Mouse (Mus musculus): ENCODE data around the gene Dpysl4.

Gene Dpysl4

DNA sequence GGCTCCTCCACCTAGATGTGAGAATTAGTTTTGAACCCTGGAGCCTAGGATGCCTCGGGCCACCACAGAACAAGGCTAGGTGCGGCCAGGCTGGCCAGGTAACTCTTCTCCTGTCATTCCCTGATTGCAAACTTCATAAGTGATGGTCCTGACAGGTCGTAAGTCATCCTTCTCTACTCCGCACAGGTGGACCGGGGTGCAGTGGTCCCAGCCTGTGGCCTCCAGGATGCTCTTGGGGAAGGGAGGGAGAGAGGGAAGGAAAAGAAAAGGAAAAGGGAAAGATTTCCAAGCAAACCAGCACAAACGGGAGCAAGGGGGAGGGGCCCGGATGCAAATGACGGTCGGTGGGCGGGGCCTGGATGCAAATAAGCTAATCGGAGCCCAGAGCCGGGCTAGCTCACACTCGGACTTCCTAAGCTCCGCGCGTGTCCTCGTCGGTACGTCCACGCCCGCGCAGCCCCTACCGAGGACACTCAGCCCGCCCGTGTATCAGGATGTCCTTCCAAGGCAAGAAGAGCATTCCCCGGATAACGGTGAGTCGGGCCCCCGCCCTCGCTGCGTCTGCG is at the start of gene Dpysl4:
Gene Dpysl4 (plus strand): TSS at position 373 of the 566 bp plus-strand sequence.
- peak within 1 kb of the TSS; percentile 88 for H3K4me3 ChIP-seq (replicated peaks; ENCODE audit: low read length)
- TF ChIP-seq CTCF (conservative IDR thresholded peaks at IDR 0.05; ENCODE audit: low read length), result no peak
- TF ChIP-seq POU5F1 (IDR thresholded peaks at IDR 0.05; ENCODE audit: borderline replicate concordance, low read length), result no peak
- TF ChIP-seq NANOG (IDR thresholded peaks at IDR 0.05; ENCODE audit: borderline replicate concordance, low read length), result no peak
- peaks cover 62% of the 10 kb centered on the region for H3K27me3 ChIP-seq (ENCODE audit: insufficient read depth, low read length)
- H3K4me1 ChIP-seq (replicated peaks; ENCODE audit: low read depth, low read length), result peaks cover 46% of the 10 kb centered on the region
- no peaks in the 10 kb centered on the region for H3K9me3 ChIP-seq (ENCODE audit: low read length)
- H3K36me3 ChIP-seq (ENCODE audit: insufficient read depth, low read length), result no peaks in the 10 kb centered on the region

DNA sequence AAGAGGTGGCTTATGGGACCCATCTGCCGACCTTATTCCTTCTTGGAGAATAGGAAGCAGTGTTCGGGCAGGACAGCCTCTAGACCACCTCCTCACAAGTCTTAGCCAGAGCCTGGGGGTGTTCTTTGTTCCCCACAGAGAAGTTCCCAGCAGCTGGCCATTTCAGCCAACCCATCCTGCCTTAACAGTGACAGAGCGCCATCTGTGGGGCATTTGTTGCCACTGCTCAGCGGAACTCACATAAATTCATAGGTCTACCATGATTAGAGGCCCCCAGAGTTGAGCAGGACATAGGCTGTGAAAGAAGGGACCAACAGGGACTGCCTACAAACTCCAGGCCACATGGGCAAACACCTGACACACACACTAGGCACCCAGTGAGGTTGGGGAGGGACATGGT is 22.4 kb upstream of the Dpysl4 start:
- no peaks in the 10 kb centered on the region for H3K9me3 ChIP-seq (ENCODE audit: low read length)
- H3K36me3 ChIP-seq (ENCODE audit: insufficient read depth, low read length), result no peaks in the 10 kb centered on the region
- peak; percentile 90 for TF ChIP-seq CTCF (conservative IDR thresholded peaks at IDR 0.05; ENCODE audit: low read length)
- no peak for TF ChIP-seq NANOG (IDR thresholded peaks at IDR 0.05; ENCODE audit: borderline replicate concordance, low read length)
- peaks cover 7% of the 10 kb centered on the region for H3K27me3 ChIP-seq (ENCODE audit: insufficient read depth, low read length)
- no peak overlapping the region for H3K4me3 ChIP-seq (replicated peaks; ENCODE audit: low read length)
- H3K4me1 ChIP-seq (replicated peaks; ENCODE audit: low read depth, low read length), result no peaks in the 10 kb centered on the region

DNA sequence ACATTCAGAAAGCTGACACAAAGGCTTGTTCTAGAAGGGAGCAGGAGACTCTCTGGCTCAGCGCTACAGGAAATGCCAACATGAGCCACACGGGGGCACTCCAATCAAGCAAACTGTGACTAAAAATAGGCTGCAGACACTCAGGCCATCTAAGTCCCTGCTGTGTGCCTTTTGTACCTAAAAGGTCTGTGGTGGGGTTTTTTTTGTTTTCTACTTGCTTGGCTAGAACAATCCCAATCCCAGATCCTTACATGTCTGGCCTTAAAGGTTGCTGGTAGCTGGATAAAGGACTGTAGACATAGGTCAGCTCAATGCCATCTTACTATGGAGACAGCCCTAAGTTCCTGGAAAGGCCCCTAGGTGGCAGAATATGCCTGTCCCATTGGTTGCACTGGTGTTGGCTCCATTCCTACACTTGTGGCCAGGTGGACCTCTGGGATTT is 17.6 kb upstream of the Dpysl4 start:
- Histone ChIP-seq H3K36me3 (ENCODE audit: insufficient read depth, low read length) (no peaks in the 10 kb centered on the region), H3K4me1 (replicated peaks; ENCODE audit: low read depth, low read length) (no peaks in the 10 kb centered on the region), H3K27me3 (ENCODE audit: insufficient read depth, low read length) (peaks cover 5% of the 10 kb centered on the region), H3K4me3 (replicated peaks; ENCODE audit: low read length) (no peak overlapping the region), H3K9me3 (ENCODE audit: low read length) (no peaks in the 10 kb centered on the region)
- TF ChIP-seq POU5F1 (IDR thresholded peaks at IDR 0.05; ENCODE audit: borderline replicate concordance, low read length) (no peak), NANOG (IDR thresholded peaks at IDR 0.05; ENCODE audit: borderline replicate concordance, low read length) (no peak), CTCF (conservative IDR thresholded peaks at IDR 0.05; ENCODE audit: low read length) (peak; percentile 77)

DNA sequence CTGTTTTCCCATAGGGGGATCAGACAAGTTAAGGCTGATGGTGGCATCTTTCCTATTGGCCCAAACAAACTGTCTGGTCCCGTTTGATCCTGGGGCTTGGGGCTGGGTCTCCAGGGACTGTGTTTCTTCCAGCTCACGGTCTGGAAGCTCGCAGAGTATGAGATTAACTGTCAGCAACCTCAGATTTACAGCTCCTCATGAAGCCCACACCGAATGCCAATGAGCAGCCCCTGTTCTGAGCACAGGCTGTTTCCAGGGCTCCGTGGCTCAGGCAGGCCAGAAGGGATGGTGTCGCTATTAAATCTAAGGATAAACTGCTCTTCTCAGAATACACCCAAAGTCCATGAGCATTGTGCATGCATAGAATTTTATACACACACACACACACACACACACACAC is 11.6 kb upstream of the Dpysl4 start:
- H3K27me3 ChIP-seq (ENCODE audit: insufficient read depth, low read length), result peaks cover 29% of the 10 kb centered on the region
- H3K4me1 ChIP-seq (replicated peaks; ENCODE audit: low read depth, low read length), result peaks cover 43% of the 10 kb centered on the region
- TF ChIP-seq POU5F1 (IDR thresholded peaks at IDR 0.05; ENCODE audit: borderline replicate concordance, low read length) (no peak), CTCF (conservative IDR thresholded peaks at IDR 0.05; ENCODE audit: low read length) (no peak), NANOG (IDR thresholded peaks at IDR 0.05; ENCODE audit: borderline replicate concordance, low read length) (no peak)
- no peaks in the 10 kb centered on the region for H3K36me3 ChIP-seq (ENCODE audit: insufficient read depth, low read length)
- H3K4me3 ChIP-seq (replicated peaks; ENCODE audit: low read length), result no peak overlapping the region
- H3K9me3 ChIP-seq (ENCODE audit: low read length), result no peaks in the 10 kb centered on the region

DNA sequence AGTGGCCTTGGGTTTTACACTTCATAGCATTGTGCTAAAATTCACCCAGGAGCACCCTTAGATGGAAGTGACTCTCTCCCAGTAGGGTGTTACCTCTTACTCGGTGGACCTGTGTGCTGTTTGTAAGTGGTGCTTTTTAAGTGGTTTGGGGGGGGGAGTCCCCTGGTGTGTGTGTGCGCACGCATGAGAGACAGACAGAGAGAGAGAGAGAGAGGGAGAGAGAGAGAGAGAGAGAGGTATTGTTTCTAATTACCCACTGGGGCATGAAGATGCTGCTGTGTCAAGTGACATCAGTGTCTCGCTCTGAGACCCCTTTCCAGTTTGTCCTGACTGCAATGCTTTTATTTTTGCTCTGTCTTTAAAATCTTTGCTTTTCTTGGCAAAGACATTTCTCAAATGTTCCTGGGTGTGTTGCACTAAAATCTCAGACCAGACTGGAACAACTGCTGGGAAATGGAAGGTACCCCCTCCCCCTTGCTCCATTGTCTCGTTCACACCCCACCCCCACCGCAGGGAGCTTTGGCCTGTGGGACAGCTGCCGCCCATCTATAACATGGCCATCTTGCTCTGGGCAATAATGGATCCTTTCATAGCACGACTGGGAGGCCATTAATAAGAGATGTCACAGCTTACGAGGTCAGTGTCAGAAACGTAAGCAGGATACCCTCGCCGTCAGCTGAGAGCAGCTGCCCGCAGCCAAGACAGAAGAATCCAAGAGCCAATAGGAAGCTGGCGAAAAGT is 10.6 kb upstream of the Dpysl4 start:
- Histone ChIP-seq H3K9me3 (ENCODE audit: low read length) (no peaks in the 10 kb centered on the region), H3K4me3 (replicated peaks; ENCODE audit: low read length) (no peak overlapping the region), H3K27me3 (ENCODE audit: insufficient read depth, low read length) (peaks cover 29% of the 10 kb centered on the region), H3K36me3 (ENCODE audit: insufficient read depth, low read length) (no peaks in the 10 kb centered on the region), H3K4me1 (replicated peaks; ENCODE audit: low read depth, low read length) (peaks cover 53% of the 10 kb centered on the region)
- TF ChIP-seq NANOG (IDR thresholded peaks at IDR 0.05; ENCODE audit: borderline replicate concordance, low read length) (no peak), CTCF (conservative IDR thresholded peaks at IDR 0.05; ENCODE audit: low read length) (no peak), POU5F1 (IDR thresholded peaks at IDR 0.05; ENCODE audit: borderline replicate concordance, low read length) (no peak)

DNA sequence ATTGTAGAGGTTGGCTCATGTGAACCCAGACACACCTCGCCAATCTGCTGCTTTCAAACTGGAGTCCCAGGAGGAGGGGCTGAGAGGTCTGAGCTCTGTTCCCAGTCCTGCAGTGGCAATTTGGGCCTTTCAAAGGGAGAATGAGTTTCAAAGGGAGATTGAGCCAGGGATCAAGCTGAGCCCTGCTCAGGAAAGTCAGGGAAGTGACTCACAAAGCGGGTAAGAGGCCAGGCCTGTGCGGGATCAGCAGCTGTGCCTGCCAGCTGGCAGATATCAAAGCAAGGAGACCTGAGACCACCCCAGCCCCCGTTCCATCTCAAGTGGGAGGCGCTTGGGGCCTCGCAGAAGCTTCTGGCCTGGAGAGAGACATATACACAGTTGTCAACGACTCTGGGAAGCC is 8.5 kb upstream of the Dpysl4 start:
- H3K27me3 ChIP-seq (ENCODE audit: insufficient read depth, low read length), result peaks cover 31% of the 10 kb centered on the region
- no peaks in the 10 kb centered on the region for H3K36me3 ChIP-seq (ENCODE audit: insufficient read depth, low read length)
- no peaks in the 10 kb centered on the region for H3K9me3 ChIP-seq (ENCODE audit: low read length)
- H3K4me3 ChIP-seq (replicated peaks; ENCODE audit: low read length), result no peak overlapping the region
- peaks cover 62% of the 10 kb centered on the region for H3K4me1 ChIP-seq (replicated peaks; ENCODE audit: low read depth, low read length)
- no peak for TF ChIP-seq CTCF (conservative IDR thresholded peaks at IDR 0.05; ENCODE audit: low read length)
- no peak for TF ChIP-seq NANOG (IDR thresholded peaks at IDR 0.05; ENCODE audit: borderline replicate concordance, low read length)
- no peak for TF ChIP-seq POU5F1 (IDR thresholded peaks at IDR 0.05; ENCODE audit: borderline replicate concordance, low read length)

DNA sequence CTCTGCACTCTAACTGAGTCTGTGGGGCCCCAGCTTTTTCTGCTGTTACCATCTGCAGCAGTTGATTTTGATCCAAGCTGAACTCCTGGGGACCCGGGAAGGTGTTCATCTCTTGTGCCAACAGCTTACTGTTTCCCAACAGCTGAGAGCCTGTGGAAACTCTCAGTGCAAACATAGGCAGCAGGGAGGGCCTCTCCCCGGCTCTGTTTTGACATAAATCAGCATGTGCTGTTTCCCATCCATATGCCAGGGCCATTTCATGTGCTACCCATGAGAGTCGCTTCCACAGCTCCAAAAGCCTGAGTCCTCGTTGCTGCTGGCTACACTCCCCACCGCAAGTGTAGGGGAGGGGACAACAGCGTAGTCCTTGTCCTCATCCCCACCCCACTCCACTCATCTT is 7.6 kb upstream of the Dpysl4 start:
- no peak for TF ChIP-seq NANOG (IDR thresholded peaks at IDR 0.05; ENCODE audit: borderline replicate concordance, low read length)

DNA sequence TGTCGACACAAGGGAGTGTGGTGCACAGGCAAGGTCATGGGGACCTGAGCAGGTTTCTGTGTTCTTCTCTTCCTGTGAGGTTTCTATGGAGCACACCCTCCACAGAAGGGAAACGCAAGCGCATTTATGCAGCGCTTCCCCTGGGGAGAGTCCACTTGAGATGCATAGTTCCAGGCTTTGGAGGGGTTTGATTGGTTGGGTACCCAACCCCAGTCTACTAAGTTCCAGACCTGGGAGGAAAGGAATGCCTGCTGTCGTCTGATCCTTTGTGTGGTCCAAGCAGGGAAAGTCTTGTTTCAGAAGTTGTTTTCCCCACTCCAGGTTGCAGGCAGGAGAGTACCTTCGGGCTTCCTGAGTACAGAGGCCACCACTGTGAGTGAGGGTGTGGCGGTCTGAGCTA is 6.7 kb upstream of the Dpysl4 start:
- no peaks in the 10 kb centered on the region for H3K9me3 ChIP-seq (ENCODE audit: low read length)
- H3K4me1 ChIP-seq (replicated peaks; ENCODE audit: low read depth, low read length), result peaks cover 78% of the 10 kb centered on the region
- H3K27me3 ChIP-seq (ENCODE audit: insufficient read depth, low read length), result peaks cover 38% of the 10 kb centered on the region
- no peak overlapping the region; the same call in 1 of the 2 replicates for H3K4me3 ChIP-seq (replicated peaks; ENCODE audit: low read length)
- no peaks in the 10 kb centered on the region for H3K36me3 ChIP-seq (ENCODE audit: insufficient read depth, low read length)
- TF ChIP-seq POU5F1 (IDR thresholded peaks at IDR 0.05; ENCODE audit: borderline replicate concordance, low read length), result no peak
- TF ChIP-seq CTCF (conservative IDR thresholded peaks at IDR 0.05; ENCODE audit: low read length), result no peak
- TF ChIP-seq NANOG (IDR thresholded peaks at IDR 0.05; ENCODE audit: borderline replicate concordance, low read length), result no peak

More for the DNA sequence above, 7.6 kb upstream of the Dpysl4 start:
- no peaks in the 10 kb centered on the region for H3K9me3 ChIP-seq (ENCODE audit: low read length)
- H3K4me1 ChIP-seq (replicated peaks; ENCODE audit: low read depth, low read length), result peaks cover 69% of the 10 kb centered on the region
- no peaks in the 10 kb centered on the region for H3K36me3 ChIP-seq (ENCODE audit: insufficient read depth, low read length)
- H3K27me3 ChIP-seq (ENCODE audit: insufficient read depth, low read length), result peaks cover 36% of the 10 kb centered on the region
- H3K4me3 ChIP-seq (replicated peaks; ENCODE audit: low read length), result no peak overlapping the region

Data from E14TG2a.4 (cell line).